Mouse (Mus musculus) inflammation-experienced regulatory T-cells, adult 6 months (primary cell): ENCODE data around the gene Ddx23. TPM values are rescaled to one million over a fixed set of nuclear protein-coding genes. Genes with fewer than 3 reads are reported as not detected.

ENCODE experiments used
- ATAC-seq: one replicate; pipeline ENCODE4 v1.8.0; 2017
- polyA plus RNA-seq, 3 experiments: library from polyadenylated mRNA; unstranded; fragments of 100-300 nt; shearing (Covaris generic); gene quantifications; one replicate each; pipeline ENCODE4 v1.2.1; 2017

The Ddx23 gene
- polyA plus RNA-seq, 3 experiments from 2014 or later = 15.4 to 37.0 (median 37.0) TPM

DNA sequence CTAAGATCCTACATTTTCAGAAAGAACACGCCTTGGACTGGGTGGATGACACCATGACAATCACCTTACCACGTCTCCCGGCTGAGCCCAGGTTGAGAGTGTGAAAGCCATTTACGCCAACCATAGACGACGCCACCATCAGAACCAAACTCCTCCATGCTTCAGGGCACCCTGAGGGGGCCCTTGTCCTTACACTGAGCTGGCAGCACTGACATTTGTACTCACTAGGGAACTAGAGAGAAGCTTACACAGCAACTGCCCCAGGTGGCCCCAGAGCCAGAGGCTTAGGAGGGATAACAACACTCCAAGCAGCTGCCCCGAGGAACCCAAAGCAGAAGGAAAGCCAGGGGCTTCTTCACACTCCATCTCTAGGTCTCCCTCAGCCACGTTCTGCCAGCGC lies 56.0 kb downstream of the Ddx23 start:
- ATAC-seq = no peak

DNA sequence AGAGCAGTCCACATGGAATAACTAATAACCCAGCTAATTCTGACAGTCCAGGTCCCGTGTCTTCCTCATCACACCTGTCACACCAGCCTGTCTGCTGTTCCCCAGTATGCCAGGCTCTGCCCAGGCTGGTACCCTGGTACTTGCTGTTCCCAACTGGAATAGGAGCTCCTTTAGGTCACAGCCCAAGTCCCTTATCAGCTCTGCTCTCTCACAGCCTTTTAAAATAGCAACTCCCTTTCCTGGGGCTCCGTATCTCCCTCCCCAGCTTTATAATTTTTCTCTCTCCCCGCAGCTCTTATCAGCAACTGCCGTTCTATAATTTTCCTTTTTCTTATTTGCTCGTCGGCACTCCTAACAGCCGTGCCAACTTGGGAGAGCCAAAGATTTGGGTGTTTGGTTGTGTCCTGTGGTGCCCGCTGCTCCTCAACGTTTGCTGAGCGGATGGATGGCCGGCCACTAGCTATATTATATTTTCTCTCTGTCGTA lies 56.6 kb downstream of the Ddx23 start:
- ATAC-seq = no peak

GRCm38 (mm10) chr15:98604041-98604575 lies 58.6 kb downstream of the Ddx23 start:
- ATAC-seq = no peak

DNA sequence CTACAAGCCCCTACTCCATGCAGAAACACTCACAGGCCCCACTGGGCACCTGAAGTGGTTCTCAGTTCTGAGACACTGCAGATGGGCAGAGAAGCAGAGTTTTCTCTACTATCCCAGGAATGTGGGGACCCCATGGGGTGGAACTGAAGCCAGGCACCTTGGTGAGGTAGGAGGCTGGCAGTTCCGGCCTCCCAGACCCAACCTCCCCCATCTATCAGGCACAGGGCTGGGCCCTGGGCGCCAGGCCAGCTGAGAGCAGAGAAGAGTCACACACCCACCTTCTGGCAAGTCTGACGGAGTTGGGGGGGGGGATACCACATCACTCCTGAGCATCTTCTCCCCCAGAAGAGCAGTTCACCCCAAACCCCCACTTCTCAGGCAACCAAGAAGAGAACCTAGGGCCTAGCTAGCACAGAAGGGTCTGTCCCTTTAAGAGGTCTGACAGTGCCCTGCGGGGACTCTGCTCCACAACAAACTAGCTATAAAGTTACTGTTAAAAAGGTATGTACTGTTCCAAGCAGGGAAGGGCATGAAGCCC lies 59.7 kb downstream of the Ddx23 start:
- ATAC-seq = no peak

DNA sequence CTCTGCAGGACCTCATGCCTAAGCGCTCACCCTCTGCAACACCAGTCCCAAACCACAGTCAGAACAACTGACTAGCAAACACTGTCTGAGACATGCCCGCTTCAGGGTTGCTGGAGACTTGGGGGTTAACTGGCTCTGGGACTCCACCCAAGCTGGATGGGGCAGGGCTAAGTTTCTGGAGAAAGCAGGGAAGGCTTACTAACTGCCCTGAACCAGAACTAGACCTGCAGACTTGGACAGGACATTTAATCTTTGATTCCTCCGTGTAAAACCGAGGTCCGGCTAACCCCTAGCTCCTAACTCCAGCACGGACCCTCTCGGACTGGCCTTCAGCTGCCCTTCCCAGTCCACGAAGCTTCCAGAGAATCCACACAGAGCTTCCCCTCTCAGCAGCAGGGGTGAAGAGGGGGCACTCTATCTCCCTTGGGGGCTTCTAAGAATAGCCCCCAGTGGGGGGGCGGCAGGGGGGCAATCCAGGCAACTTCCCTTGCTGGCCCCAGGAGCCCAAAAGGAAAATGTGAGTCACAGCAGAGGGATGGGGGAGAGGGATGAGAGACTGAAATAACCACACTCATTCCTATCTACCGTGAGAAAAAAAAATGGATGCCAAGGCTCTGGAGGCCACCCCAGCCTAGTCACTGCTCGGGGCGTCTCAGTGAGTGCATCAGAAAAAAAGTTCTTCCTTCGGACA lies 60.4 kb downstream of the Ddx23 start:
- no peak for ATAC-seq

DNA sequence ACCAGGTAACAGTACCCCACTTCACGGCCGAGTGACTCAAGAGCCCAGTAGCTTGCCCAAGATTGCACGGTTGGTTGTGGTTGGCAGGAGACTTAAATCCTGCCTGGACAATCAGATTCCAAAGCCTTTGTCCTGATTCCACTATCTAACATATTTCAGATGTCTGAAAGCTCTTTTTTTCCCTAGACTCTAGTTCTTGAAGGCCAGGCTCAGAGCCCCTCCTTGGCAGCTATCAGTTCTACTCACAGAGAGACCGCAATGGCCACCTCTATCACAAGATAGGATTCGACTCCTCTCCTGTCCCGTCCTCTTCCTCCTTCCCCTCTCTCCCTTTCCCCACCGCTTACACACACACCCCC lies 60.9 kb downstream of the Ddx23 start:
- ATAC-seq = no peak

GRCm38 (mm10) chr15:98600036-98600709 lies 62.5 kb downstream of the Ddx23 start:
- no peak for ATAC-seq

GRCm38 (mm10) chr15:98596609-98597008 lies 66.1 kb downstream of the Ddx23 start:
- ATAC-seq = no peak

Other genes with a start within 250 kb of the Ddx23 start
- not detected for gene Olfr282, start 231.7 kb downstream of the Ddx23 start, polyA plus RNA-seq
- gene Olfr281, start 210.3 kb downstream of the Ddx23 start, polyA plus RNA-seq = not detected
- gene OR5BS1P, start 193.0 kb downstream of the Ddx23 start, polyA plus RNA-seq = not detected
- not detected for gene Lalba, start 180.2 kb downstream of the Ddx23 start, polyA plus RNA-seq
- gene Olfr279, start 170.5 kb downstream of the Ddx23 start, polyA plus RNA-seq = under 1 TPM in 2 of 3 experiments, not detected in 1; 0.06 to 0.07 TPM
- 10 to 100 TPM; 29.4 to 33.1 (median 32.4) TPM for gene Kansl2, start 128.6 kb downstream of the Ddx23 start, polyA plus RNA-seq
- gene Ccnt1, start 92.0 kb downstream of the Ddx23 start, polyA plus RNA-seq = 10 to 100 TPM; 69.3 to 99.2 (median 86.3) TPM
- not detected for gene 4930415O20Rik, start 91.9 kb downstream of the Ddx23 start, polyA plus RNA-seq
- gene Adcy6, start 52.8 kb downstream of the Ddx23 start, polyA plus RNA-seq = under 1 TPM in 2 of 3 experiments, not detected in 1; 0.28 to 0.44 TPM
- gene Cacnb3, start 32.1 kb downstream of the Ddx23 start, polyA plus RNA-seq = under 1 TPM in 2 of 3 experiments, not detected in 1; 0.30 to 0.38 TPM
- 1 to 10 TPM in 1 of 3 experiments, under 1 TPM in 2; 0.94 to 1.8 (median 0.99) TPM for gene Rnd1, start 14.6 kb upstream of the Ddx23 start, polyA plus RNA-seq
- not detected for gene Ccdc65, start 45.3 kb upstream of the Ddx23 start, polyA plus RNA-seq
- gene Fkbp11, start 65.3 kb upstream of the Ddx23 start, polyA plus RNA-seq = 1 to 10 TPM in 1 of 3 experiments, under 1 TPM in 1, not detected in 1; 0.62 to 1.7 TPM
- 10 to 100 TPM; 35.5 to 38.0 (median 37.8) TPM for gene Arf3, start 100.3 kb upstream of the Ddx23 start, polyA plus RNA-seq
- under 1 TPM in 1 of 3 experiments, not detected in 2; 0.15 TPM for gene Wnt10b, start 115.3 kb upstream of the Ddx23 start, polyA plus RNA-seq
- gene Wnt1, start 127.0 kb upstream of the Ddx23 start, polyA plus RNA-seq = under 1 TPM in 1 of 3 experiments, not detected in 2; 0.15 TPM
- not detected for gene Ddn, start 146.6 kb upstream of the Ddx23 start, polyA plus RNA-seq
- 100 to 1,000 TPM; 119 to 137 (median 129) TPM for gene Prkag1, start 168.6 kb upstream of the Ddx23 start, polyA plus RNA-seq
- 10 to 100 TPM; 18.7 to 36.4 (median 30.7) TPM for gene Kmt2d, start 208.3 kb upstream of the Ddx23 start, polyA plus RNA-seq
- 10 to 100 TPM in 2 of 3 experiments, 1 to 10 TPM in 1; 9.5 to 13.0 (median 10.8) TPM for gene Rhebl1, start 231.6 kb upstream of the Ddx23 start, polyA plus RNA-seq
- gene Dhh, start 235.6 kb upstream of the Ddx23 start, polyA plus RNA-seq = under 1 TPM in 1 of 3 experiments, not detected in 2; 0.09 TPM